Mouse (Mus musculus) layer of hippocampus, postnatal 25 days (tissue): ENCODE results near the gene Gm43738. TPM values are rescaled to one million over a fixed set of nuclear protein-coding genes. Genes with fewer than 3 reads are reported as not detected.

Experiments
- DNase-seq, 2 experiments: peaks; one replicate each; pipeline ENCODE4 v3.0.0; 2022; ENCODE audit warnings: mixed read lengths in 2 of 2, low spot score in 1 of 2; ENCODE audit errors: extremely low spot score in 1 of 2
- total RNA-seq, 2 experiments: library from RNA; stranded (reverse); gene quantifications; 2 replicates each; pipeline ENCODE4 v1.2.3; 2021

Gene Gm43738
- total RNA-seq, 2 experiments from 2014 or later, result not detected

GRCm38 (mm10) chr3:89058361-89058760 lies 42.5 kb downstream of the Gm43738 start:
- no peak for DNase-seq

- no peak for DNase-seq
Measured at GRCm38 (mm10) chr3:89043359-89043758, 57.5 kb downstream of the Gm43738 start.

Other genes with a start within 250 kb of the Gm43738 start
- gene Msto1, start 187.1 kb downstream of the Gm43738 start, total RNA-seq, result 10 to 100 TPM; 24.6 to 27.1 TPM
- 10 to 100 TPM; 70.5 to 82.0 TPM for gene Ash1l, start 150.5 kb downstream of the Gm43738 start, total RNA-seq
- 100 to 1,000 TPM; 102 to 116 TPM for gene Dap3, start 149.9 kb downstream of the Gm43738 start, total RNA-seq
- 100 to 1,000 TPM; 132 to 145 TPM for gene Rusc1, start 7.8 kb downstream of the Gm43738 start, total RNA-seq
- 10 to 100 TPM; 86.4 to 99.0 TPM for gene Fdps, start 860 bp upstream of the Gm43738 start, total RNA-seq
- gene Pklr, start 35.0 kb upstream of the Gm43738 start, total RNA-seq, result not detected
- gene Hcn3, start 59.1 kb upstream of the Gm43738 start, total RNA-seq, result 10 to 100 TPM; 10.7 to 16.7 TPM
- gene Clk2, start 63.7 kb upstream of the Gm43738 start, total RNA-seq, result 10 to 100 TPM; 39.0 to 46.7 TPM
- gene Scamp3, start 76.4 kb upstream of the Gm43738 start, total RNA-seq, result 10 to 100 TPM; 67.8 to 73.3 TPM
- 10 to 100 TPM; 57.1 to 61.7 TPM for gene Fam189b, start 82.0 kb upstream of the Gm43738 start, total RNA-seq
- 10 to 100 TPM; 59.9 to 63.6 TPM for gene Gba, start 101.8 kb upstream of the Gm43738 start, total RNA-seq
- 10 to 100 TPM; 37.0 to 50.7 TPM for gene Thbs3, start 114.1 kb upstream of the Gm43738 start, total RNA-seq
- gene Mtx1, start 126.0 kb upstream of the Gm43738 start, total RNA-seq, result 100 to 1,000 TPM; 102 TPM
- gene Muc1, start 128.0 kb upstream of the Gm43738 start, total RNA-seq, result under 1 TPM; 0.89 to 0.91 TPM
- 10 to 100 TPM; 79.2 to 87.4 TPM for gene Krtcap2, start 144.9 kb upstream of the Gm43738 start, total RNA-seq
- gene Trim46, start 145.2 kb upstream of the Gm43738 start, total RNA-seq, result 10 to 100 TPM; 86.4 to 96.0 TPM
- 10 to 100 TPM; 51.1 to 71.0 TPM for gene Dpm3, start 158.3 kb upstream of the Gm43738 start, total RNA-seq
- 10 to 100 TPM; 39.5 to 49.3 TPM for gene Slc50a1, start 169.5 kb upstream of the Gm43738 start, total RNA-seq
- gene Efna1, start 180.0 kb upstream of the Gm43738 start, total RNA-seq, result 1 to 10 TPM; 7.1 to 7.6 TPM
- gene Efna3, start 221.9 kb upstream of the Gm43738 start, total RNA-seq, result 10 to 100 TPM; 77.1 to 82.6 TPM
- under 1 TPM; 0.68 to 0.98 TPM for gene Efna4, start 236.9 kb upstream of the Gm43738 start, total RNA-seq
- gene Adam15, start 248.9 kb upstream of the Gm43738 start, total RNA-seq, result 100 to 1,000 TPM; 109 to 112 TPM